ENCODE assay signal across 10 mouse cellular contexts in the genomic region with DNA sequence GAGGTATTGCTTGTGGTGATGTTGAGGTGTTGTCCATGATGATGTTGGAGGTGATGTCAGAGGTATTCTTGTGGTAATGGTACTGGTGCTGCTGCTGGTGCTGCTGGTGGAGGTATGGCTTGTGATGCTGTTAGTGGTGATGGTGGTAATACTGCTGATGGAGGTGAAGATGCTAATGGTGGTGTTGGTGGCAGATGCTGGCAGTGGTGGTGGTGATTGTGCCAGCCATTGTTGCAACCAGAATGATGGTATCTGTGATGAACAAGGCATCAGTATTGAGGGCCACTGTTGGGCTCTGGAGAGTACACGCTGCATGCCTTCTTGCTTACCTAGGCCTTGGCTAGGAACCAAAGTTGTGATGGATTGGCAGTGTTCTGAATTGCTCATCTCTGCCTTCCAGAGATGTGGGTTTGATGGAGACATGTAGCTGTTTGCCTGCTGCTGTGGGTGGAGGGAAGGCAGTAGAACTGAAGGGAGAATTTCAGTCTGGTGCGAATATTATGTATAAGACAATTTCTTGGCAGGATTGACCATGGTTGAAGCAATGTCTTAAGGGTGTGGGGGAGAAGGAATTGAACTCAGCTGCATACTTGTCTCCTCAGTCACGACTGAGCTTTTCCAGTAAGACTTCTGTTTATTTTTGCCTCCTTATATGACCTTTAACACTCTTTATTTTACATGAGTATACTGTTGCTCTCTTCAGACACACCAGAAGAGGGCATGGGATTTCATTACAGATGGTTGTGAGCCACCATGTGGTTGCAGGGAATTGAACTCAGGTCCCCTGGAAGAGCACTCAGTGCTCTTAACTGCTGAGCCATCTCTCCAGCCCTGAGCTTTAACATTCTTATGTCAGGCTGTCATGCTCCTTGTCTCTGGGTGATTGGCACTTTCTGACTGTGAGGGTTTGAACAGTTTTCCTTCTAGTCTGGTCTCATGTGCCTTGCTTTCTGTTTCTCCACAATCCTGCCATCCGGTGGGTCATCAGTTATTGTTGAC. TPM values are rescaled to one million over a fixed set of nuclear protein-coding genes. Genes with fewer than 3 reads are reported as not detected.
DNase-seq lines count a peak whose midpoint lies in the region; ATAC-seq and TF ChIP-seq lines count a peak whose summit lies in the region.
"Had no signal": no experiment of that assay in that cellular context is flagged by ENCODE, and none has a peak within 500 bp of the region (broad histone marks: within the 10 kb centered on the region; RNA-seq: fewer than 3 reads in every experiment).

No protein-coding gene starts in this region.

- DNase-seq in adrenal gland, adult 2 months: peak; percentile 64
- DNase-seq in adrenal gland, postnatal 10 days: no peak
- no peak for DNase-seq in heart, embryonic 10.5 days (ENCODE audit: low spot score)
- no peak for DNase-seq in midbrain, postnatal 0 days (ENCODE audit: low spot score)
- peak; percentile 35 for DNase-seq in telencephalon, adult 2 months (ENCODE audit: low read depth, low spot score)
- DNase-seq in neural tube, embryonic 10.5 days (ENCODE audit: extremely low spot score, low spot score): no peak
- DNase-seq: cerebellum, postnatal 25 days had no signal

- H3K36me3 ChIP-seq in heart, embryonic 16.5 days (ENCODE audit: control insufficient read depth, insufficient read depth): no peaks in the 10 kb centered on the region
- no peaks in the 10 kb centered on the region for H3K36me3 ChIP-seq in heart, embryonic 10.5 days
- H3K36me3 ChIP-seq in midbrain, postnatal 0 days (ENCODE audit: insufficient read depth, low read length): no peaks in the 10 kb centered on the region
- H3K36me3 ChIP-seq in midbrain, embryonic 13.5 days: peaks cover 2% of the 10 kb centered on the region; the same call in 1 of the 2 replicates
- H3K36me3 ChIP-seq: midbrain, embryonic 12.5 days had no signal

- no peaks in the 10 kb centered on the region for H3K27me3 ChIP-seq in heart, embryonic 16.5 days (ENCODE audit: control insufficient read depth, insufficient read depth, low read length)
- H3K27me3 ChIP-seq in heart, embryonic 10.5 days (ENCODE audit: insufficient read depth, poor library complexity, severe bottlenecking): no peaks in the 10 kb centered on the region
- H3K27me3 ChIP-seq in midbrain, postnatal 0 days (ENCODE audit: insufficient read depth, low read length): no peaks in the 10 kb centered on the region
- H3K27me3 ChIP-seq in midbrain, embryonic 13.5 days: no peaks in the 10 kb centered on the region
- H3K27me3 ChIP-seq: midbrain, embryonic 12.5 days had no signal

- H3K9ac ChIP-seq in heart, embryonic 16.5 days (ENCODE audit: low read length): no peak overlapping the region
- H3K9ac ChIP-seq in midbrain, postnatal 0 days (replicated peaks; ENCODE audit: low read length, poor library complexity, severe bottlenecking): no peak overlapping the region
- H3K9ac ChIP-seq in midbrain, embryonic 13.5 days (replicated peaks): no peak overlapping the region
- H3K9ac ChIP-seq: midbrain, embryonic 12.5 days had no signal

- 0 out of 2 replicates have a peak, but pooled peaks have one; percentile 38 for ATAC-seq in heart, embryonic 16.5 days (replicated peaks; ENCODE audit: extremely low read depth, insufficient read depth, low FRiP score)
- no peak for ATAC-seq in midbrain, postnatal 0 days (ENCODE audit: low FRiP score)
- no peak for ATAC-seq in midbrain, embryonic 13.5 days

- no peak overlapping the region for H3K4me2 ChIP-seq in heart, embryonic 16.5 days (ENCODE audit: low read depth, low read length)
- H3K4me2 ChIP-seq in midbrain, postnatal 0 days (ENCODE audit: low read depth, low read length, poor library complexity, severe bottlenecking): no peak overlapping the region
- H3K4me2 ChIP-seq in midbrain, embryonic 13.5 days (replicated peaks): no peak overlapping the region
- H3K4me2 ChIP-seq: midbrain, embryonic 12.5 days had no signal

- peak overlapping the region; percentile 49 for H3K27ac ChIP-seq in heart, embryonic 16.5 days (ENCODE audit: low read length)
- H3K27ac ChIP-seq in heart, embryonic 10.5 days: no peak overlapping the region
- H3K27ac ChIP-seq in midbrain, postnatal 0 days (ENCODE audit: low read depth, low read length): no peak overlapping the region
- H3K27ac ChIP-seq in midbrain, embryonic 13.5 days: no peak overlapping the region
- H3K27ac ChIP-seq: midbrain, embryonic 12.5 days had no signal

- WGBS in heart, embryonic 16.5 days: 70% methylated on average over 4 of the region's 4 CpGs
- WGBS in heart, embryonic 10.5 days: 76% methylated on average over 4 of the region's 4 CpGs
- 83% methylated on average over 4 of the region's 4 CpGs for WGBS in midbrain, postnatal 0 days
- WGBS in midbrain, embryonic 13.5 days: 86% methylated on average over 4 of the region's 4 CpGs

- H3K4me1 ChIP-seq in heart, embryonic 16.5 days (ENCODE audit: control insufficient read depth, insufficient read depth, low read length): peaks cover 8% of the 10 kb centered on the region
- no peaks in the 10 kb centered on the region for H3K4me1 ChIP-seq in heart, embryonic 10.5 days
- no peaks in the 10 kb centered on the region for H3K4me1 ChIP-seq in midbrain, postnatal 0 days (ENCODE audit: insufficient read depth, low read length)
- H3K4me1 ChIP-seq in midbrain, embryonic 13.5 days (replicated peaks): peaks cover 15% of the 10 kb centered on the region

- no peak overlapping the region for H3K4me3 ChIP-seq in heart, embryonic 16.5 days (ENCODE audit: low read length)
- no peak overlapping the region for H3K4me3 ChIP-seq in heart, embryonic 10.5 days
- H3K4me3 ChIP-seq in midbrain, postnatal 0 days (ENCODE audit: low read depth, low read length): no peak overlapping the region
- H3K4me3 ChIP-seq in midbrain, embryonic 13.5 days (replicated peaks): no peak overlapping the region
- H3K4me3 ChIP-seq: midbrain, embryonic 12.5 days had no signal

- peak; percentile 1; the same call in 1 of the 2 replicates for TF ChIP-seq CTCF in midbrain, postnatal 0 days (IDR thresholded peaks at IDR 0.05)

- H3K9me3 ChIP-seq in heart, embryonic 16.5 days (replicated peaks; ENCODE audit: control insufficient read depth, low read length): no peaks in the 10 kb centered on the region
- no peaks in the 10 kb centered on the region for H3K9me3 ChIP-seq in heart, embryonic 10.5 days
- H3K9me3 ChIP-seq in midbrain, postnatal 0 days (ENCODE audit: low read length): no peaks in the 10 kb centered on the region
- H3K9me3 ChIP-seq in midbrain, embryonic 13.5 days: peaks cover 3% of the 10 kb centered on the region; the same call in 1 of the 2 replicates
- H3K9me3 ChIP-seq: midbrain, embryonic 12.5 days had no signal

RNA-seq across cellular contexts. Expression of a gene that starts 55.1 kb away (rescaled TPM):
- total RNA-seq in adrenal gland, adult 2 months (2021): 10 to 100 TPM; 12.8 to 27.5 TPM
- 5.7 and 6.0 TPM in 2 replicates for polyA plus RNA-seq in adrenal gland, adult 2 months (2012; rRNA removed)
- total RNA-seq in adrenal gland, postnatal 10 days (2021): 10 to 100 TPM; 13.2 to 16.2 TPM
- 9.2 and 11.1 TPM in 2 replicates for polyA plus RNA-seq in heart, embryonic 16.5 days (2015; fragmentation: Nextera tagmentation; extraction: Ambion mirVana)
- 5.6 and 6.8 TPM in 2 replicates for polyA plus RNA-seq in heart, embryonic 10.5 days (2016; fragmentation: Nextera tagmentation; extraction: Ambion mirVana)
- total RNA-seq in midbrain, postnatal 0 days (2014; rRNA removed): 10.1 and 11.0 TPM in 2 replicates
- 23.1 and 23.6 TPM in 2 replicates for polyA plus RNA-seq in midbrain, postnatal 0 days (2015; fragmentation: Nextera tagmentation; extraction: Ambion mirVana)
- 31.1 and 31.5 TPM in 2 replicates for polyA plus RNA-seq in midbrain, embryonic 13.5 days (2015; fragmentation: Nextera tagmentation; extraction: Ambion mirVana)

Comparison
In these comparisons a context has a peak if more than half of its experiments do, and no peak if none do; other contexts are left out.
1. DNase-seq: peak in adrenal gland, adult 2 months (single experiment) and telencephalon, adult 2 months (single experiment); none in adrenal gland, postnatal 10 days (single experiment), heart, embryonic 10.5 days (single experiment), midbrain, postnatal 0 days (single experiment) and neural tube, embryonic 10.5 days (single experiment).